Mouse (Mus musculus) neutrophil, adult 59 days (primary cell): ENCODE results near the gene Trim2. TPM values are rescaled to one million over a fixed set of nuclear protein-coding genes. Genes with fewer than 3 reads are reported as not detected.

Experiments
- total RNA-seq, 2 experiments: library from RNA; stranded (reverse); gene quantifications; 1 replicate in 1 of 2; 2 replicates in 1 of 2; pipeline ENCODE4 v1.2.4; 2023

The Trim2 gene
- total RNA-seq: 1 to 10 TPM; 2.6 to 7.6 TPM

GRCm38 (mm10) chr3:84306777-84307176, at the start of gene Trim2:
Gene Trim2 (minus strand): TSS chr3:84306877.

DNA sequence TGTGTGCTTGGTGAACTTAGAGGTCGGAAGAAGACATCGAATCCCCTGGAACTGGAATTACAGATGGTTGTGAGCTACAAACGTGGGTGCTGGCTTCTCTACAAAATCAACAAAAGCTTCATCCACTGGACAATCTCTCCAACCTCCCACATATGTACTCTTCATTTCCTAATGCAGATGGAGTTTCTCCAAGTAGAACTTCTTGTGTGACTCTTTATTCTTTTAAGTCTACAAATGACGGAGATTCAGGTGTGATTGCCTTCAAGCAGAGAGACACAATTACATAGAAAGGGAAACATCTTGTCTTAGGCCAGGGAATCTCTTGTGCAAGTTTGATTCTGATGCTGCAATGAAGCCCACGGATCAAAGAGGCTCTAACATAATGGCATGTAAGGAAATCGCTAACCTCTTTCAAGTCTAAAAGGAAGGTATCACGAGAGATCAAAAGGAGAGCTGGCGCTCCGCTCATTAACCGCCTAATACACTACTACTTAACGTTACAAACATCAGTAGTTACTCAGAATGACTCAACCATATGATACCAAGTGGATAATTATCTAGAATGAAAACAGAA, 133.0 kb downstream of the Trim2 start, which contains the start of gene Gm6525:
Gene Gm6525, plus strand, starts transcription at position 524 of the 574 bp plus-strand sequence.

GRCm38 (mm10) chr3:84155558-84156006, 151.1 kb downstream of the Trim2 start, which contains the start of gene Mnd1:
Gene Mnd1 (minus strand): TSS chr3:84155786.

Other genes with a start within 250 kb of the Trim2 start
- 1 to 10 TPM; 2.8 to 5.3 TPM for gene Mnd1, start 151.1 kb downstream of the Trim2 start, total RNA-seq
- under 1 TPM in 1 of 2 experiments, not detected in 1; 0.75 TPM for gene Gm6525, start 132.8 kb downstream of the Trim2 start, total RNA-seq
- gene Fhdc1, start 173.6 kb upstream of the Trim2 start, total RNA-seq: 1 to 10 TPM; 1.4 to 4.2 TPM